In the genomic region with DNA sequence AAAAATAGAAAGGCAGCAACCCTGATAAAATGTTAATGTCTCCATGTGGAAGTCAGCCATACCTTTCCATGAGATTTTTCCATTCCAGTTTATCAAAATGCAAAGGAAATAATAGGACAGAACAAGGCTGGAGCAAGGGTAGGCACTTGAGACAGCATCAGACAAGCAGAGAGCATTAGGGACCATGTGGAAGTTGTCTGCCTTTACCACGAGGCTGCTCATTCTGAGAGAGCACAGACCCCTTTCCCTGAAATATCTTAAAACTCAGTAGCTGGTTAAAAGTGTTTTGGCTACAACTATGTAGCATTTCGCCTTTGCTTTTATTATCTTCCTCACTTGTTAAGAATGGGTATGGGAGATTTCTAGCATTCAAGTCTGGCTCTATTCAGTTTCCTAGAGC, we compare ENCODE assay signal across 8 mouse cellular contexts. TPM values are rescaled to one million over a fixed set of nuclear protein-coding genes. Genes with fewer than 3 reads are reported as not detected.
DNase-seq lines count a peak whose midpoint lies in the region; ATAC-seq and TF ChIP-seq lines count a peak whose summit lies in the region.
"Had no signal": no experiment of that assay in that cellular context is flagged by ENCODE, and none has a peak within 500 bp of the region (broad histone marks: within the 10 kb centered on the region; RNA-seq: fewer than 3 reads in every experiment).

No protein-coding gene starts in this region.

- no peak for ATAC-seq in forebrain, embryonic 12.5 days (ENCODE audit: low FRiP score)
- no peak for ATAC-seq in limb, embryonic 13.5 days (ENCODE audit: low FRiP score, low read depth)
- ATAC-seq in neural tube, embryonic 14.5 days (ENCODE audit: low read depth): no peak

- H3K4me1 ChIP-seq in liver, adult 2 months (ENCODE audit: control insufficient read depth, insufficient read depth, low read length): peaks cover 11% of the 10 kb centered on the region; the same call in 1 of the 2 replicates
- peaks cover 10% of the 10 kb centered on the region for H3K4me1 ChIP-seq in forebrain, embryonic 12.5 days
- peaks cover 8% of the 10 kb centered on the region; the same call in 1 of the 2 replicates for H3K4me1 ChIP-seq in limb, embryonic 13.5 days
- H3K4me1 ChIP-seq in neural tube, embryonic 14.5 days (ENCODE audit: control insufficient read depth, insufficient read depth, low read length): 0 out of 2 replicates have a peak, but pooled peaks cover 3% of the 10 kb centered on the region

- H3K4me2 ChIP-seq in forebrain, embryonic 12.5 days: peak overlapping the region; percentile 63
- peak overlapping the region; percentile 66 for H3K4me2 ChIP-seq in limb, embryonic 13.5 days (replicated peaks)
- 0 out of 2 replicates have a peak overlapping the region, but pooled peaks have one; percentile 75 for H3K4me2 ChIP-seq in neural tube, embryonic 14.5 days (ENCODE audit: low read depth, low read length)

- no peak for TF ChIP-seq POLR2A in liver, adult 2 months (IDR thresholded peaks at IDR 0.05; ENCODE audit: extremely low read depth, insufficient read depth, low read length)

- H3K36me3 ChIP-seq in liver, adult 2 months (ENCODE audit: control insufficient read depth, insufficient read depth, low read length): peaks cover 10% of the 10 kb centered on the region
- no peaks in the 10 kb centered on the region for H3K36me3 ChIP-seq in forebrain, embryonic 12.5 days (replicated peaks)
- H3K36me3 ChIP-seq in limb, embryonic 13.5 days: peaks cover 6% of the 10 kb centered on the region; the same call in 1 of the 2 replicates
- H3K36me3 ChIP-seq in neural tube, embryonic 14.5 days (ENCODE audit: control insufficient read depth, insufficient read depth, low read length): no peaks in the 10 kb centered on the region

- no peaks in the 10 kb centered on the region for H3K9me3 ChIP-seq in forebrain, embryonic 12.5 days
- no peaks in the 10 kb centered on the region for H3K9me3 ChIP-seq in limb, embryonic 13.5 days
- no peaks in the 10 kb centered on the region for H3K9me3 ChIP-seq in neural tube, embryonic 14.5 days (ENCODE audit: control insufficient read depth, low read length)

- H3K4me3 ChIP-seq in liver, adult 2 months (ENCODE audit: insufficient read depth, low read depth, low read length): no peak overlapping the region
- peak overlapping the region; percentile 62; the same call in 1 of the 2 replicates for H3K4me3 ChIP-seq in forebrain, embryonic 12.5 days (replicated peaks)
- H3K4me3 ChIP-seq in limb, embryonic 13.5 days: peak overlapping the region; percentile 73
- peak overlapping the region; percentile 70; the same call in 1 of the 2 replicates for H3K4me3 ChIP-seq in neural tube, embryonic 14.5 days (ENCODE audit: low read depth, low read length)

- peaks cover 5% of the 10 kb centered on the region; the same call in 1 of the 2 replicates for H3K79me2 ChIP-seq in liver, adult 2 months (ENCODE audit: control insufficient read depth, insufficient read depth, low read length)

- WGBS in liver, adult 2 months: 49% methylated on average over 2 of the region's 2 CpGs
- WGBS in forebrain, embryonic 12.5 days: 61% methylated on average over 2 of the region's 2 CpGs
- WGBS in limb, embryonic 13.5 days: 69% methylated on average over 2 of the region's 2 CpGs
- WGBS in neural tube, embryonic 14.5 days: 67% methylated on average over 2 of the region's 2 CpGs

- no peak for TF ChIP-seq CTCF in liver, adult 2 months (IDR thresholded peaks at IDR 0.05; ENCODE audit: low read depth, low read length)

- H3K27me3 ChIP-seq in liver, adult 2 months (ENCODE audit: control insufficient read depth, insufficient read depth, low read length): no peaks in the 10 kb centered on the region
- no peaks in the 10 kb centered on the region for H3K27me3 ChIP-seq in forebrain, embryonic 12.5 days
- no peaks in the 10 kb centered on the region for H3K27me3 ChIP-seq in limb, embryonic 13.5 days
- H3K27me3 ChIP-seq in neural tube, embryonic 14.5 days (ENCODE audit: control insufficient read depth, insufficient read depth, low read length): no peaks in the 10 kb centered on the region

- peak overlapping the region; percentile 73 for H3K27ac ChIP-seq in liver, adult 2 months (replicated peaks; ENCODE audit: insufficient read depth, low read depth, low read length)
- no peak overlapping the region for H3K27ac ChIP-seq in forebrain, embryonic 12.5 days
- H3K27ac ChIP-seq in limb, embryonic 13.5 days: no peak overlapping the region
- no peak overlapping the region for H3K27ac ChIP-seq in neural tube, embryonic 14.5 days (ENCODE audit: low read depth, low read length)

- no peak for DNase-seq in liver, adult 2 months (ENCODE audit: extremely low read depth, low read depth, low spot score)
- DNase-seq in liver: no peak
- DNase-seq in ovary, postnatal 10 days (ENCODE audit: low spot score): no peak
- no peak for DNase-seq in embryo, embryonic 10.5 days (ENCODE audit: low spot score)
- DNase-seq: cerebellum, postnatal 14 days had no signal

- no peak overlapping the region for H3K9ac ChIP-seq in liver, adult 2 months (ENCODE audit: low read depth, low read length)
- H3K9ac ChIP-seq in forebrain, embryonic 12.5 days: peak overlapping the region; percentile 55; the same call in 1 of the 2 replicates
- peak overlapping the region; percentile 83; the same call in 1 of the 2 replicates for H3K9ac ChIP-seq in limb, embryonic 13.5 days
- no peak overlapping the region for H3K9ac ChIP-seq in neural tube, embryonic 14.5 days (replicated peaks; ENCODE audit: low read depth, low read length)

RNA-seq across cellular contexts. Expression of gene Amacr, which starts 0.8 kb away (rescaled TPM):
- 103 and 119 TPM in 2 replicates for total RNA-seq in liver, adult 2 months (2014; rRNA removed)
- polyA plus RNA-seq in liver, adult 2 months (2012; rRNA removed): 66.4 and 73.2 TPM in 2 replicates
- polyA plus RNA-seq in forebrain, embryonic 12.5 days (2016; fragmentation: Nextera tagmentation; extraction: Ambion mirVana): 5.5 and 10.0 TPM in 2 replicates
- polyA plus RNA-seq in limb, embryonic 13.5 days (2015; fragmentation: Nextera tagmentation; extraction: Ambion mirVana): 21.2 and 21.3 TPM in 2 replicates
- polyA plus RNA-seq in neural tube, embryonic 14.5 days (2014; fragmentation: Nextera tagmentation; extraction: Ambion mirVana): 14.2 TPM in 2 replicates

RNA-seq across cellular contexts. Expression of gene Slc45a2, which starts 19.8 kb away (rescaled TPM):
- under 0.01 TPM in 1 of 2 replicates, not detected in the other for total RNA-seq in liver, adult 2 months (2014; rRNA removed)
- polyA plus RNA-seq in liver, adult 2 months (2012; rRNA removed): 0.02 and 0.04 TPM in 2 replicates
- polyA plus RNA-seq in forebrain, embryonic 12.5 days (2016; fragmentation: Nextera tagmentation; extraction: Ambion mirVana): 0.13 and 0.17 TPM in 2 replicates
- polyA plus RNA-seq in limb, embryonic 13.5 days (2015; fragmentation: Nextera tagmentation; extraction: Ambion mirVana): 0.23 and 0.38 TPM in 2 replicates
- polyA plus RNA-seq in neural tube, embryonic 14.5 days (2014; fragmentation: Nextera tagmentation; extraction: Ambion mirVana): 0.07 TPM in 1 of 2 replicates, not detected in the other

RNA-seq across cellular contexts. Expression of gene C1qtnf3, which starts 28.6 kb away (rescaled TPM):
- total RNA-seq in liver, adult 2 months (2014; rRNA removed): 0.13 TPM in 1 of 2 replicates, not detected in the other
- 0.05 TPM in 2 replicates for polyA plus RNA-seq in liver, adult 2 months (2012; rRNA removed)
- 0.59 and 1.6 TPM in 2 replicates for polyA plus RNA-seq in forebrain, embryonic 12.5 days (2016; fragmentation: Nextera tagmentation; extraction: Ambion mirVana)
- 37.8 and 44.4 TPM in 2 replicates for polyA plus RNA-seq in limb, embryonic 13.5 days (2015; fragmentation: Nextera tagmentation; extraction: Ambion mirVana)
- polyA plus RNA-seq in neural tube, embryonic 14.5 days (2014; fragmentation: Nextera tagmentation; extraction: Ambion mirVana): 21.2 and 23.6 TPM in 2 replicates

RNA-seq across cellular contexts. Expression of gene Rxfp3, which starts 57.1 kb away (rescaled TPM):
- total RNA-seq in liver, adult 2 months (2014; rRNA removed): not detected in 2 replicates
- not detected in 2 replicates for polyA plus RNA-seq in liver, adult 2 months (2012; rRNA removed)
- polyA plus RNA-seq in forebrain, embryonic 12.5 days (2016; fragmentation: Nextera tagmentation; extraction: Ambion mirVana): 1.9 and 2.5 TPM in 2 replicates
- polyA plus RNA-seq in limb, embryonic 13.5 days (2015; fragmentation: Nextera tagmentation; extraction: Ambion mirVana): 1.1 and 1.4 TPM in 2 replicates
- 1.2 and 1.7 TPM in 2 replicates for polyA plus RNA-seq in neural tube, embryonic 14.5 days (2014; fragmentation: Nextera tagmentation; extraction: Ambion mirVana)

Comparison
In these comparisons a context has a peak if more than half of its experiments do, and no peak if none do; other contexts are left out.
1. H3K9ac ChIP-seq: peak in forebrain, embryonic 12.5 days (single experiment) and limb, embryonic 13.5 days (single experiment); none in liver, adult 2 months (single experiment) and neural tube, embryonic 14.5 days (single experiment).
2. Peak in every context shown above with its lines, with median percentiles within 50 percentile points of each other: H3K4me2 ChIP-seq.